Mouse (Mus musculus) hindbrain, embryonic 13.5 days (tissue): ENCODE measurements around the gene Psmb2. TPM values are rescaled to one million over a fixed set of nuclear protein-coding genes. Genes with fewer than 3 reads are reported as not detected.

Experiments
- ATAC-seq: fragments of 200-750 bp; cut with Nextera tagmentation; 2 replicates; pipeline ENCODE4 v1.8.0; 2017; ENCODE audit warnings: moderate TSS enrichment; ENCODE audit not compliant: low FRiP score
- H3K27ac ChIP-seq: fragments of 300-500 bp; sonication (generic); 2 replicates; pipeline ENCODE4 v1.5.1; 2015; ENCODE audit warnings: inconsistent platforms, mild to moderate bottlenecking, moderate library complexity
- H3K27me3 ChIP-seq: fragments of 300-500 bp; sonication (generic); 2 replicates; pipeline ENCODE4 v1.6.1; 2015; ENCODE audit warnings: mild to moderate bottlenecking, inconsistent platforms
- H3K36me3 ChIP-seq: fragments of 300-500 bp; sonication (generic); 2 replicates; pipeline ENCODE4 v1.6.1; 2015; ENCODE audit warnings: mild to moderate bottlenecking, inconsistent platforms
- H3K4me1 ChIP-seq: fragments of 300-500 bp; sonication (generic); replicated peaks from 2 replicates; pipeline ENCODE4 v1.6.1; 2015; ENCODE audit warnings: inconsistent platforms
- H3K4me2 ChIP-seq: fragments of 300-500 bp; sonication (generic); 2 replicates; pipeline ENCODE4 v1.6.1; 2015; ENCODE audit warnings: inconsistent platforms, mild to moderate bottlenecking, moderate library complexity
- H3K4me3 ChIP-seq: fragments of 300-500 bp; sonication (generic); 2 replicates; pipeline ENCODE4 v1.5.1; 2015; ENCODE audit warnings: mild to moderate bottlenecking, inconsistent platforms
- H3K9ac ChIP-seq: fragments of 300-500 bp; sonication (generic); 2 replicates; pipeline ENCODE4 v1.6.1; 2015; ENCODE audit warnings: mild to moderate bottlenecking, inconsistent platforms
- H3K9me3 ChIP-seq: fragments of 300-500 bp; sonication (generic); 2 replicates; pipeline ENCODE4 v1.6.1; 2016; ENCODE audit warnings: inconsistent platforms
- WGBS: fragments of 180-500 bp; shearing (Covaris S2); methylation state at CpG from one replicate; pipeline ENCODE4 v1.1.7; 2015; 5-methylcytosine and 5-hydroxymethylcytosine counted together
- polyA plus RNA-seq: library from polyadenylated mRNA; unstranded; fragments of >200 nt; fragmentation: Nextera tagmentation; extraction: Ambion mirVana; gene quantifications from 2 replicates; pipeline ENCODE4 v1.2.1, GENCODE M21; 2015

Psmb2 gene
- polyA plus RNA-seq, 1 experiment from 2014 or later: 445 TPM

DNA sequence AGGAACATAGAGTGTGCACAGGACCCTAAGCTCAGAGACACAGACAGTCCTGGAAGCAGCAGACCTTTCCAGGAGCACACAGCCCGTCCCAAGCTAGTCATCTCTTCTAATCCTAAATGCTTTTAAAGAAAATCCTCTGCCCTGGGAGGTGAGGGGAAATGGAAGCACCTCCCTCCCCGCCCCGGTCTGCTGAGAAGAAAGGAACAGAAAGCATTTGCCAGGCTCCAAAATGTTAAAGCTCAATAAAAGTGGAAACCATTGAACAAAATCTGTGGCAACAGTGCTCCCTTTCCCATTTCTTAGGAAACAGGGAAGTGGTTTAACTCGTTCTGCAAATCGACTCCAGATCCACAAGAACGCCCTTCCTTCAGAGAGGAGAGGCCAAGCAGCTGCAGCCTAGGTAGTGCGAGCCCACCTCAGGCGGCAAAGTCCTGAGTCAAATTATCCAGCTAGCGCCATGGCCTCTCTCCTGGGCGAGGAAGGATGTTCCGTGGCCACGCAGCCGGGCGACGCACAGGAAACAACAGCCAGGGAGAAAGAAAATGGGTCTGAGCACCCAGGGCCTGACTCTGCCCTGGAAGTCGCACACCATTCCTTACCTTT, 56.7 kb downstream of the Psmb2 start:
- Histone ChIP-seq H3K9ac (no peak overlapping the region), H3K4me2 (no peak overlapping the region), H3K36me3 (no peaks in the 10 kb centered on the region), H3K27ac (no peak overlapping the region), H3K4me1 (peaks cover 31% of the 10 kb centered on the region), H3K27me3 (peaks cover 100% of the 10 kb centered on the region), H3K4me3 (0 out of 2 replicates have a peak overlapping the region, but pooled peaks have one; percentile 31), H3K9me3 (no peaks in the 10 kb centered on the region)
- ATAC-seq: no peak
- WGBS: 4% methylated on average over 16 of the region's 16 CpGs

- 0 out of 2 replicates have a peak overlapping the region, but pooled peaks have one; percentile 49 for H3K9ac ChIP-seq
Observed at GRCm38 (mm10) chr4:126734700-126735381, 57.4 kb downstream of the Psmb2 start.

GRCm38 (mm10) chr4:126735382-126736000, 58.1 kb downstream of the Psmb2 start:
- Histone ChIP-seq H3K4me3 (peak overlapping the region; percentile 31), H3K27me3 (peaks cover 100% of the 10 kb centered on the region), H3K9ac (0 out of 2 replicates have a peak overlapping the region, but pooled peaks have one; percentile 49), H3K4me1 (peaks cover 31% of the 10 kb centered on the region), H3K36me3 (no peaks in the 10 kb centered on the region), H3K4me2 (peak overlapping the region; percentile 47), H3K9me3 (no peaks in the 10 kb centered on the region), H3K27ac (no peak overlapping the region)
- WGBS: 2% methylated on average over 49 of the region's 62 CpGs
- no peak; the same call in 1 of the 2 replicates for ATAC-seq

More at GRCm38 (mm10) chr4:126734700-126735381, 57.4 kb downstream of the Psmb2 start:
- H3K4me1 ChIP-seq: peaks cover 31% of the 10 kb centered on the region
- ATAC-seq: no peak
- H3K36me3 ChIP-seq: no peaks in the 10 kb centered on the region
- H3K9me3 ChIP-seq: no peaks in the 10 kb centered on the region
- 2% methylated on average over 51 of the region's 51 CpGs for WGBS
- H3K27ac ChIP-seq: no peak overlapping the region
- H3K4me3 ChIP-seq: peak overlapping the region; percentile 31
- H3K4me2 ChIP-seq: peak overlapping the region; percentile 47
- peaks cover 100% of the 10 kb centered on the region for H3K27me3 ChIP-seq

DNA sequence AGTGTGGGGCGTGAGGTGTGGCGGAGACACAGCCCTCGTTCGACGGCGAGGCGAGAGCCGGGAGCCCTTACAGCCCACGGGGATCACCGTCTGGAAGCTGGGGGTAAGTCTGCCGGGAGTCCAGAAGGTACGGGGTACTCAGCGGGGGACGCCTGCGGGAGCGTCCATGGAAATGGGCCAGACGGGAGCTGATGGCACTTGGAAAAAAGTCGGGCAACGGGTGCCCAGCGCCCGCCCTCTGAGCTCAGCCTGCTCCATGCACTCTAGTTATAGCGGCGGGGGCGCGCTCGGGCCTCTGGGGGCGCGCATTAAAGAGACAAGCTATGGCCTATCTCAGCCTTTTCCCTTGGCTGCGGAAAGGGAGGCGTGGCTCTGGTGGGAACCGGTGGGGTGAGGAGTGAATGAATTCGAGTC, 58.6 kb downstream of the Psmb2 start, which contains the start of gene Tfap2e:
Gene Tfap2e, minus strand, starts transcription at position 240 of the 414 bp plus-strand sequence.
- Histone ChIP-seq H3K9ac (0 out of 2 replicates have a peak within 1 kb of the TSS, but pooled peaks have one; percentile 49), H3K36me3 (no peaks in the 10 kb centered on the region), H3K27ac (no peak within 1 kb of the TSS), H3K4me1 (peaks cover 31% of the 10 kb centered on the region), H3K27me3 (peaks cover 96% of the 10 kb centered on the region), H3K4me3 (peak within 1 kb of the TSS; percentile 31), H3K4me2 (peak within 1 kb of the TSS; percentile 47), H3K9me3 (no peaks in the 10 kb centered on the region)
- 2% methylated on average over 32 of the region's 32 CpGs for WGBS
- peak; percentile 43; the same call in 1 of the 2 replicates for ATAC-seq

- Histone ChIP-seq H3K27me3 (peaks cover 92% of the 10 kb centered on the region), H3K9ac (no peak overlapping the region)
- 15% methylated on average over 10 of the region's 10 CpGs for WGBS
Observed at GRCm38 (mm10) chr4:126739966-126740676, 62.7 kb downstream of the Psmb2 start.

GRCm38 (mm10) chr4:126741448-126741847, 64.0 kb downstream of the Psmb2 start:
- Histone ChIP-seq H3K9me3 (no peaks in the 10 kb centered on the region), H3K27me3 (peaks cover 79% of the 10 kb centered on the region)

More at GRCm38 (mm10) chr4:126739966-126740676, 62.7 kb downstream of the Psmb2 start:
- peaks cover 19% of the 10 kb centered on the region for H3K36me3 ChIP-seq
- no peak overlapping the region for H3K4me3 ChIP-seq
- peaks cover 20% of the 10 kb centered on the region for H3K4me1 ChIP-seq
- H3K4me2 ChIP-seq: no peak overlapping the region
- no peak for ATAC-seq
- no peak overlapping the region for H3K27ac ChIP-seq
- no peaks in the 10 kb centered on the region for H3K9me3 ChIP-seq

DNA sequence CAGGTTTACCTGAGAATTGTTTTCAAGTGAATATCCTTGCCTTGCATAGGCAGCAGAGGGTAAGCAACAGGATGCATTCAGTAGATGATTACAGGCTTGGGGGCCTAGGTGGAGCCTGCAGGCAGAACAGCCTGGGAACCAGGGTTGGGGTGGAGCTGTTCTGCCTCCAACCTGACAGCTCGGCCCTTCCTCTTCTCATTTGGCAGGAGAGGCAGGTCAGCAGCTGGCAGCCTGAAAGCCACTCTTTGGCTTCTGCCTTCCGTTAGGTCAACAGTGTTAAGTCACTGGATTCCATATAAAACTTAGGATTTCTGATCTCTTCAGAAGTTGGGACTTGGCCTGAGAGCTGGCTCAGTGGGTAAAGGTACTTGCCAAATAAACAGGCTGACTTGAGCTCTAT, 65.5 kb downstream of the Psmb2 start:
- Histone ChIP-seq H3K27ac (no peak overlapping the region), H3K4me2 (no peak overlapping the region), H3K27me3 (peaks cover 63% of the 10 kb centered on the region), H3K36me3 (peaks cover 45% of the 10 kb centered on the region), H3K9ac (no peak overlapping the region), H3K4me3 (no peak overlapping the region), H3K4me1 (peaks cover 18% of the 10 kb centered on the region), H3K9me3 (no peaks in the 10 kb centered on the region)
- 67% methylated on average over 2 of the region's 2 CpGs for WGBS
- no peak for ATAC-seq

More at GRCm38 (mm10) chr4:126741448-126741847, 64.0 kb downstream of the Psmb2 start:
- H3K4me1 ChIP-seq: peaks cover 16% of the 10 kb centered on the region
- H3K4me2 ChIP-seq: peak overlapping the region; percentile 19; the same call in 1 of the 2 replicates
- H3K36me3 ChIP-seq: peaks cover 32% of the 10 kb centered on the region
- WGBS: 7% methylated on average over 12 of the region's 12 CpGs
- peak overlapping the region; percentile 43; the same call in 1 of the 2 replicates for H3K9ac ChIP-seq
- ATAC-seq: no peak
- H3K27ac ChIP-seq: no peak overlapping the region
- no peak overlapping the region for H3K4me3 ChIP-seq

DNA sequence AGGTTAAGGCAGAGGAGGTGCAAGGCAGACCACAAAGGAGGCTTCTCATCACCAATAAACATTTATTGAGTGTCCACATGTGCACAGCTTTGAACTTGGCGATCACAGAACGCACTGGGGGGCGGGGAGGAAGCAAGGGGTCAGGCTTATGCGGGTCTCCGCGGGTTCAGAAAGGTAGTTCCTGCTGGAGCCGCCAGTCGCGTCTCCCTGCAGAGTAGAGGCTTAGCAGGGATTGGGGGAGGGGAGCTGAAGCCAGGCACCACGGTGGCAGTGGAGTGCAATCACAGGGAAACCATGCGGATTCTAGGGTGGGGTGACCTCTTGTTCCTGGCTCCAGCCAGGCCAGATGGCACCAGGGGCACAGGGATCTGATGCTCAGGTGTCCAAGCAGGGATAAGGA, 66.3 kb downstream of the Psmb2 start:
- Histone ChIP-seq H3K9ac (peak overlapping the region; percentile 29; the same call in 1 of the 2 replicates), H3K27ac (no peak overlapping the region), H3K4me3 (no peak overlapping the region), H3K9me3 (no peaks in the 10 kb centered on the region), H3K4me2 (no peak overlapping the region), H3K4me1 (peaks cover 25% of the 10 kb centered on the region), H3K36me3 (peaks cover 53% of the 10 kb centered on the region), H3K27me3 (peaks cover 56% of the 10 kb centered on the region)
- WGBS: 14% methylated on average over 11 of the region's 11 CpGs
- ATAC-seq: no peak

GRCm38 (mm10) chr4:126744831-126745230, 67.4 kb downstream of the Psmb2 start:
- Histone ChIP-seq H3K27ac (no peak overlapping the region), H3K4me1 (peaks cover 36% of the 10 kb centered on the region), H3K9me3 (no peaks in the 10 kb centered on the region), H3K4me3 (no peak overlapping the region), H3K36me3 (peaks cover 64% of the 10 kb centered on the region), H3K9ac (no peak overlapping the region), H3K27me3 (peaks cover 45% of the 10 kb centered on the region), H3K4me2 (no peak overlapping the region)
- 86% methylated on average over 14 of the region's 14 CpGs for WGBS
- ATAC-seq: no peak

- no peak for ATAC-seq
- Histone ChIP-seq H3K4me1 (peaks cover 44% of the 10 kb centered on the region), H3K27ac (no peak overlapping the region), H3K27me3 (peaks cover 39% of the 10 kb centered on the region), H3K9ac (no peak overlapping the region; the same call in 1 of the 2 replicates), H3K36me3 (peaks cover 71% of the 10 kb centered on the region), H3K4me3 (no peak overlapping the region), H3K9me3 (no peaks in the 10 kb centered on the region), H3K4me2 (no peak overlapping the region)
- WGBS: 35% methylated on average over 13 of the region's 13 CpGs
Observed at GRCm38 (mm10) chr4:126745506-126746193, 68.2 kb downstream of the Psmb2 start.

GRCm38 (mm10) chr4:126746194-126746840, 68.9 kb downstream of the Psmb2 start:
- Histone ChIP-seq H3K27me3 (peaks cover 36% of the 10 kb centered on the region), H3K4me3 (no peak overlapping the region), H3K4me2 (no peak overlapping the region), H3K36me3 (peaks cover 71% of the 10 kb centered on the region), H3K27ac (no peak overlapping the region), H3K9ac (no peak overlapping the region), H3K4me1 (peaks cover 51% of the 10 kb centered on the region), H3K9me3 (no peaks in the 10 kb centered on the region)
- ATAC-seq: no peak
- 85% methylated on average over 10 of the region's 10 CpGs for WGBS
